Mouse (Mus musculus) retina, adult 2 months (tissue): ENCODE measurements at regions not wholly inside any gene's neighbourhood (a gene's known extent, or its start where the extent isn't known, plus 50 kb on each side); places are given as distances from the start of the nearest gene placed in this dataset.
A peak's percentile ranks its signal among the peaks of the same experiment; 100 is the strongest.

Experiments used
- DNase-seq: peaks from one replicate; pipeline ENCODE4 v3.0.0-alpha.2; 2012; ENCODE audit warnings: low read depth, low spot score

- DNase-seq = no peak
These were observed 387.1 kb downstream of the Nedd1 start for GRCm38 (mm10) chr10:92335141-92335540.

DNA sequence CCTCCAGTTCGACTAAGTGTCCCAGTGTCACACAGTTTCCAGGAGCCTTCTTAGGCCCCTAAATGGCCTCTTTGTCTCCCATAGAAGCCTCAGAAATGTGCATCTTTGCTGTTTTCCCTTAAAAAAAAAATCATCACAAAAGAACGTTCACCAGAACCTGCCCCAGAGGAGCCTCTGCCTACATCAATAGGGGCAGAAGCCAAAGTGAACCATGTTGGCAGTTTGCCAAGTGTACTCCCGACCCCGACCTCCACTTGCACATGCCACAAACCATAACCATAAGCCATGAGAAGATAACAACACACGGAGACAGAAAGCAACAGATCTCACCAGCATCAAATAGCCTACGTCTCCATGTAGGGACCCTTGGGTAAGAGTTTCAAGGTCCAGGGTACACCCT lies 388.4 kb downstream of the Nedd1 start:
- DNase-seq = no peak

- no peak for DNase-seq
These were observed 389.0 kb downstream of the Nedd1 start for GRCm38 (mm10) chr10:92333042-92333774.

GRCm38 (mm10) chr10:92330150-92330549 lies 392.1 kb downstream of the Nedd1 start:
- no peak for DNase-seq

DNA sequence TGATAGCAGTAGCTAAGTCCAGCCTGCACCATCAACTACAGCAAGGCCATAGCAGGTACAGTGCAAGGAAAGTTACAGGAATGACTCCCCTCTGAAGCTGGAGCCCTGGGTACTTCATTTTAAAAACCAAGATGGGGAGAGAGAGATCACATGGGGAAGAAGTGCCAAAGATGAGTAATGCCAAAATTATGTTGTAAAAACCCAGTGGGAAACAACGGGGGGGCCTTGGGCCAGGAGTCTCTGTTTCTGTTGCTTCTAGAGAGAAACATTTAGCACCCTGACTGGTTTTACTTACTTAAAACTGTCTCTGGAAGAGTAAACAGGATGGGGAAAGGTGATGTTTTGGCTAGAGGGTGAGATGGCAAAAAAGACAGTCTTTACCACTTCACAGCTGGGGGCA lies 392.6 kb downstream of the Nedd1 start:
- no peak for DNase-seq

- DNase-seq = no peak
These were observed 396.8 kb downstream of the Nedd1 start for GRCm38 (mm10) chr10:92325284-92325989.

DNA sequence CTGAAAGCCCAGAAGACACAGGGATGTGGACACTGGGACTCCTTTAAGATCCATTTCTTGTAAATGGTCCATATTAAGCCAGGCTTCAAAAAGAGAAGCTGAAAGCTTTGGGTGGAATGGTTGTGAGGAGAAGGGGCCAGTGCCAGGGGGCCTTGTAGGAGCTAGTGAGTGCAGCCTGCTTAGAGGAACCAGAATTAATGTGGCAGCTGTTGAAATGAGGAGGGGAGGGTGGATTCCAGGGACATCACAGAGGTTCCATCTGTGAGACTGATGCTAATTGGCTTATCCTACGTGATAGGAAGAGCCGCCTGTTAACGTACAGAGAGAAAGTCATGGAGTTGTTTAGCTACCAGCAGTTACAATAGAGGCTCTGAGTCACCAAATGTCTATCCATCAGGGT lies 407.6 kb downstream of the Nedd1 start:
- no peak for DNase-seq

DNA sequence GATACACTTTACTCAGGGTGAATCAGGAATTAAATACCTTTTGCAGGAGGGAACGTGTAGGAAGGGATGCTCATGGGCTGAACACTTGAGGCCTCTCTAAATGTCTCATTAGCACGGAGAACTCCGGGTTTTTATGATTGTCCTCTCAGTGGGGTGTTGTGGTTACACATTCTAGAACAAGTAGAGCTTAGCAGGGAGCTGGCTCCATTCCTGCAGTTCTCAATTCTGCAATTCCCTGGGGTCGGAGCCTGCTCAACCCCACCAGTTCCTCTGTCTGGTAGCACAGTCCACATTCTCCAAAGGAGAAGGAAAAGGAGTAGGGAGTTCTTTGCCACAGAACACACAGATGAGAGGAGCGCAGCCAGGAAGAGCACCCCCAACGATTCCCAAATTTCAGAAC lies 409.9 kb downstream of the Nedd1 start:
- DNase-seq = no peak

DNA sequence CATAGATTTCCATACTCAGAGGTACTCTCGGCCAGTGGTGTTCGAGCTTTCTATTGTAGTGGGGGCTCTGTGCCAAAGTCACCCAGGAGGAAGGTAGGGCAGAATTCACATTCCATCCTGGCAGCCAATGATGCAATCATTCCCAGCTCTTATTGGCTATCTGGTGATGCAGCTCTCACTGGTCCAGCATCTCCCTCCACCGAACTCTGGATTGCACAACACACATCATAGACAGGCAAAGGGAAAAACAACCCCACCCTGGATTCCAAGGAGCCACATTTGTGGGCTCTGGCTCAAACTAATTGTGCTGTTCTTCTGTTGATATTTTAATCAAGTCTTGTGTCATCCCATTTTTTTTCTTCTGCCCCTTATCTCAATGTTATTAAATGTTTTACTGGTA lies 413.6 kb downstream of the Nedd1 start:
- DNase-seq = no peak

GRCm38 (mm10) chr10:92307861-92308260 lies 414.4 kb downstream of the Nedd1 start:
- peak; percentile 44 for DNase-seq

- DNase-seq = no peak
These were observed 423.5 kb downstream of the Nedd1 start for GRCm38 (mm10) chr10:92298693-92299092.

- DNase-seq = no peak
These were observed 425.4 kb downstream of the Nedd1 start for GRCm38 (mm10) chr10:92296837-92297236.

DNA sequence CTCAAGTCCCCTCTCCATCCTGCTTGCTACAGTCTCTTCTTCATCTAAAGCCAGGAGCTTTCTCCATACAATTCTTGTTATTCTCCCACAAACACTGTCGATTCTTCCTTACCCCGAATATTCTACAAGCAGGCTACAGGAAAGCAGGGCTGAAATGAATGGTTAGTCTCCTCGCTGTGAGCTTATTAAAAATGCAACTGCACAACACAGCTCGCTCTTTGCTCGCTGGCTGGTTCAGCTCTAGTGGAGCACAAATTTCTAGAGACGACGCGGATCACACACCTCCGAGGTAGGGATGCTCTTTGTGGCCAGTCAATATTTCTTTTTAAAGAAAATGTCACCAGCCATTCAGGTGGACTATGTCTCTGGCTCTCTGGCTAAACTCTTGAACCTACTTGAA lies 425.9 kb downstream of the Nedd1 start:
- no peak for DNase-seq

DNA sequence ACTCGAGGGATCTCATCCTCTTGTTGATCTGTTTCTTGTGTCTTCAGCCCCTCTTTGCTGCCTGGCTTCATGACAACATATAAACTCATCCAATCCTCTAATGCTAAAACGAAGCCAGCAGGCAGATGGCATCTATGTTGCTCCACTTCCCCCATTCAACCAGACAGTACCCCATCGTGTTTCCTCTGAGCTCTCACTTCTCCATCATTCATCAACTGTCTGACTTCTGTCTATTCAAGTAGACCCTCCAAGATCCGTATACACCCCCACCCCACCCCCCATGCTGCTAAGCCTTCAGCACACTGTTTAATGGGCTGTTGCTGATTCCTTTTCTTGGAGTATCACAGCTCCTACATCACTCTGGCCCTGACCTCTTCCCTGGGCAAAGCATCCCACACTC lies 429.0 kb downstream of the Nedd1 start:
- DNase-seq = no peak

DNA sequence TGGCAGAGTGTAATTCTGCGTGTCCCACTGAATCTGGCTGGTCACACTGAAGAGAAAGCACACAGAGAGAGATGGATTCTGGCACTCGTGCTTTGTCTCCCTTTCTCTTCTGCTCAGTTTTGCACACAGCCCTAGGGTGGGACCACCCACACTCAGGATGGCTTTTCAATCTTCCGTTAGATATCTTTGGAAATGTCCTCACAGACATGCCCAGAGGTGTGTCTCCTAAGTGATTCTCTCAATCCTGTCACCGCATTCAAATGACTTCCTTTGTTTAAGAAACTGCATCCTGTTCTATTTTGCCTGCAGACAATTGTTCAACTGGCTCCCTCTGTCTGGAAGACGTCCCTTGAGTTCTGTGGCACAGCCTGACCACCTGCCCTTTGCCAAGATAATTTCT lies 433.0 kb downstream of the Nedd1 start:
- DNase-seq = no peak

DNA sequence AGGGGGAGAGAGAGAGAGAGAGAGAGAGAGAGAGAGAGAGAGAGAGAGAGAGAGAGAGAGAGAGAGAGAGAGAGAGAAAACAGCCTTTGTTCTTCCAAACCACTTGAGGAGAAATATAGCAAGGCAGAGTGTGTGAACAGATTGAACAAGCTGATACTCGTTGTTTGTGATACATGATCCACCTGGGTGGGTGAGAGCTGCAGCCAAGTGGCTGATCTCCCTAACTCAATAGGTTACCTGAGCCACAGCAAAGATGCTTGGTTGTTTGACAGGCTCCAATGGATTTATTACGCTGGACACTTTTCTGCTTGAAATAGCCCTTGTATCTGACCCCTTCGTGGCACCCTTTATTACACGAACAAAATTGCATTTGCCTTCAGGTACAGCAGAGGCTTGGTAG lies 438.0 kb downstream of the Nedd1 start:
- no peak for DNase-seq

- no peak for DNase-seq
These were observed 444.2 kb downstream of the Nedd1 start for GRCm38 (mm10) chr10:92277981-92278380.

DNA sequence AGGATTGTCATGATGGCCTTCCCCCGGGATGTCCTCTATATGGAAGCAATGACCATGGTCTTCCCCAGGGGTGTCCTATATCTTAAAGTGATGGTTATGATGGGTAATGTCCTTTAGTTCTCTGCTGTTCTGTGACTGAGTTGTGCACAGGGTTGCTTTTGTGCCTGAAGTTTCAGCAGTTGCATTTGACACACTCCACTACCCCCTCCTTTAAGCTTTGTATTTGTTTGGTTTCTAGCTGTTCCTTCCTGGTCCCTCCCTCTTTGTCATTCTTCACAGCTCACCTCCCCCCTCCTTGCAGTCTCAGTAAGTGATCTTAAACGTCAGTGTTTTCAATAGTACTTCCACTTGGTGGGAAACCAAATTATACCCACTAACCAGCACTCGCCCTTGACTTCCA lies 464.4 kb downstream of the Nedd1 start:
- DNase-seq = no peak

GRCm38 (mm10) chr10:92248648-92249047 lies 473.6 kb downstream of the Nedd1 start:
- DNase-seq = peak; percentile 9

DNA sequence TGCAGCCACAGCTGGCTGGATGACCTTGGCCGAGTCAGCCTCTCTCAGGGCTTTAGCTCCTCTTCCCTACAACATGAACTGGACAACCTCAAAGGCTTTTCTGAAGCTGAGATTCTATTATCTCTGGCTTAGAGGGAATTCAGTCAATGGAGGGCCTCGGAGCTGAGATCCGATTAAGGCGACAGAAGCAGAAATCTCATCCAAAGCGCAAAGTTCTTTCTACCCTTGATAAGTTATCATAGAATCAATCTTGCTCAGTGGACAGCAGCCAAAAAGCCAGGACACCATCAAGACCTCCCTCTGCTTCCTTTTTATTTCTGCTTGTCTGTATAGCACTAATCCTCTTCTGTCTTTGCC lies 474.8 kb downstream of the Nedd1 start:
- DNase-seq = no peak

GRCm38 (mm10) chr10:92246785-92247448 lies 475.3 kb downstream of the Nedd1 start:
- no peak for DNase-seq

- DNase-seq = no peak
These were observed 479.3 kb downstream of the Nedd1 start for GRCm38 (mm10) chr10:92242714-92243440.
